Mouse (Mus musculus) heart, postnatal 4 days (tissue): ENCODE results near the gene Best1. TPM values are rescaled to one million over a fixed set of nuclear protein-coding genes. Genes with fewer than 3 reads are reported as not detected.

Experiments used
- DNase-seq: peaks from one replicate; pipeline ENCODE4 v3.0.0; 2021
- total RNA-seq, 2 experiments: library from RNA; stranded (reverse); gene quantifications; 2 replicates each; pipeline ENCODE4 v1.2.3; 2021

Gene Best1
- total RNA-seq, 2 experiments from 2014 or later = not detected

- DNase-seq = no peak
These were observed 43.5 kb downstream of the Best1 start for GRCm38 (mm10) chr19:9957965-9958364.

- DNase-seq = no peak
These were observed 44.6 kb downstream of the Best1 start for GRCm38 (mm10) chr19:9956624-9957388.

GRCm38 (mm10) chr19:9955438-9955837 is 46.0 kb downstream of the Best1 start:
- no peak for DNase-seq

- DNase-seq = peak; percentile 29
These were observed 46.6 kb downstream of the Best1 start for GRCm38 (mm10) chr19:9954811-9955202.

- DNase-seq = peak; percentile 78
These were observed 47.2 kb downstream of the Best1 start for GRCm38 (mm10) chr19:9954055-9954810.

GRCm38 (mm10) chr19:9952912-9953311 is 48.5 kb downstream of the Best1 start:
- DNase-seq = no peak

- DNase-seq = no peak
These were observed 49.0 kb downstream of the Best1 start for GRCm38 (mm10) chr19:9952390-9952789.

GRCm38 (mm10) chr19:9946986-9947385 is 54.4 kb downstream of the Best1 start:
- peak; percentile 35 for DNase-seq

GRCm38 (mm10) chr19:9945800-9946564 is 55.5 kb downstream of the Best1 start:
- DNase-seq = peak; percentile 41

- peak; percentile 27 for DNase-seq
These were observed 58.6 kb downstream of the Best1 start for GRCm38 (mm10) chr19:9942539-9943533.

GRCm38 (mm10) chr19:9941809-9942208 is 59.6 kb downstream of the Best1 start:
- no peak for DNase-seq

GRCm38 (mm10) chr19:9940903-9941302 is 60.5 kb downstream of the Best1 start:
- DNase-seq = no peak

GRCm38 (mm10) chr19:9939841-9940240 is 61.6 kb downstream of the Best1 start:
- no peak for DNase-seq

- DNase-seq = peak; percentile 31
These were observed 62.6 kb downstream of the Best1 start for GRCm38 (mm10) chr19:9938824-9939303.

- DNase-seq = no peak
These were observed 63.1 kb downstream of the Best1 start for GRCm38 (mm10) chr19:9938156-9938823.

GRCm38 (mm10) chr19:9937428-9937827 is 64.0 kb downstream of the Best1 start:
- no peak for DNase-seq

- no peak for DNase-seq
These were observed 64.9 kb downstream of the Best1 start for GRCm38 (mm10) chr19:9936579-9936978.
